Mouse (Mus musculus) lung, embryonic 15.5 days (tissue): ENCODE data around the gene Cdhr5. TPM values are rescaled to one million over a fixed set of nuclear protein-coding genes. Genes with fewer than 3 reads are reported as not detected.

Experiments used
- ATAC-seq: fragments of 200-750 bp; cut with Nextera tagmentation; 2 replicates; pipeline ENCODE4 v1.8.0; 2017; ENCODE audit warnings: moderate number of reproducible peaks, borderline replicate concordance; ENCODE audit not compliant: low FRiP score, low TSS enrichment; ENCODE audit errors: extremely low read depth
- H3K27ac ChIP-seq: fragments of 300-500 bp; sonication (generic); 2 replicates; pipeline ENCODE4 v1.5.1; 2015; ENCODE audit warnings: moderate library complexity, mild to moderate bottlenecking, inconsistent platforms
- H3K27me3 ChIP-seq: fragments of 300-500 bp; sonication (generic); 2 replicates; pipeline ENCODE4 v1.6.1; 2015; ENCODE audit warnings: inconsistent platforms
- H3K36me3 ChIP-seq: fragments of 300-500 bp; sonication (generic); 2 replicates; pipeline ENCODE4 v1.6.1; 2015; ENCODE audit warnings: inconsistent platforms
- H3K4me1 ChIP-seq: fragments of 300-500 bp; sonication (generic); 2 replicates; pipeline ENCODE4 v1.6.1; 2015; ENCODE audit warnings: inconsistent platforms
- H3K4me2 ChIP-seq: fragments of 300-500 bp; sonication (generic); 2 replicates; pipeline ENCODE4 v1.6.1; 2015; ENCODE audit warnings: inconsistent platforms, mild to moderate bottlenecking, moderate library complexity
- H3K4me3 ChIP-seq: fragments of 300-500 bp; sonication (generic); 2 replicates; pipeline ENCODE4 v1.5.1; 2015; ENCODE audit warnings: mild to moderate bottlenecking, inconsistent platforms
- H3K9ac ChIP-seq: fragments of 300-500 bp; sonication (generic); 2 replicates; pipeline ENCODE4 v1.6.1; 2015; ENCODE audit warnings: inconsistent platforms
- H3K9me3 ChIP-seq: fragments of 300-500 bp; sonication (generic); 2 replicates; pipeline ENCODE4 v1.6.1; 2016; ENCODE audit warnings: inconsistent platforms
- WGBS: fragments of 180-500 bp; shearing (Covaris S2); methylation state at CpG from one replicate; pipeline ENCODE4 v1.1.7; 2015; 5-methylcytosine and 5-hydroxymethylcytosine counted together
- polyA plus RNA-seq: library from polyadenylated mRNA; unstranded; fragments of >200 nt; fragmentation: Nextera tagmentation; extraction: Ambion mirVana; gene quantifications from 2 replicates; pipeline ENCODE4 v1.2.1, GENCODE M21; 2015

Gene Cdhr5
- polyA plus RNA-seq: not detected in 2 replicates

DNA sequence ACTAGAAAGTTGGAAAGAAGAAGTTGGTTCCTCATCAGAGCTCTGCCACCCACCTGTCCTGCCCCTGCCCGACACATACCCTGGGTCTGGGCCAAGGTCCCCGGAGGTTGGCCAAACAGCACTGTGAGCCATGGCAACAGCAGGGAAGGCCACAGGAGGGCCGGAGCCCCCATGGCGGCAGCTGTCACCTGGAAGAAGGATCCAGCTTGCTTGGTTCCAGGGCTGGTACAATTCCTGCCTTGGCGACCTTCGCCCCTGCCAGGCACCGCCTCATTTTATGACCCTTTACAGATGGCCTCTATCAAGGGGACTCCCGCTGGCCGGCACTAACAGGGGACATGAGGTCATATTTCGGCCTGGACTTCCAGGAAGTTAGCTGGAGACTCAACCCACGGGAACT is at the start of gene Cdhr5:
Gene Cdhr5 (minus strand): TSS at position 241 of the 400 bp plus-strand sequence.
- ATAC-seq: no peak
- no peak within 1 kb of the TSS for H3K4me3 ChIP-seq
- no peak within 1 kb of the TSS for H3K27ac ChIP-seq
- no peak within 1 kb of the TSS for H3K4me2 ChIP-seq
- no peaks in the 10 kb centered on the region for H3K9me3 ChIP-seq
- H3K36me3 ChIP-seq: no peaks in the 10 kb centered on the region
- WGBS: 64% methylated on average over 11 of the region's 11 CpGs
- no peak within 1 kb of the TSS for H3K9ac ChIP-seq
- peaks cover 13% of the 10 kb centered on the region for H3K4me1 ChIP-seq
- peaks cover 4% of the 10 kb centered on the region; the same call in 1 of the 2 replicates for H3K27me3 ChIP-seq

DNA sequence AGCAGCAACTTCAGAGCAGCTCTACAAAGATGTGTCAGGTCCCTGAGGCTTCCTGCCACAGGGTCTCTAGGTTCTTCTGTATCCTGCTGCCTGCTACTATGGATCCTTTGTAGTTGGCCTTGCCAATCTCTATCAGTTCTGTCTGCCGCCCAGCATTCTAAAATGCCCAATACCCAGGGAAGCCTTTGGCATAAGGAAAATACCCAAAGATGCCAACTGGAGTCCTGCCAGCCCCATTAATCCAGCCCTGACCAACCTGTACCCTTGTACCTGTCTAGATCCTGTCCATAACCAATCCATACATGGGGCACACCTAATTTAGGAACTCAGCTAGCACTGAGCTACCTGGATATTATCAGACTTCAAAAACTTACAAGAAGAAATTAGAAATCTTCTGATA is 48.1 kb upstream of the Cdhr5 start:
- WGBS: 78% methylated on average over 1 of the region's 1 CpGs

DNA sequence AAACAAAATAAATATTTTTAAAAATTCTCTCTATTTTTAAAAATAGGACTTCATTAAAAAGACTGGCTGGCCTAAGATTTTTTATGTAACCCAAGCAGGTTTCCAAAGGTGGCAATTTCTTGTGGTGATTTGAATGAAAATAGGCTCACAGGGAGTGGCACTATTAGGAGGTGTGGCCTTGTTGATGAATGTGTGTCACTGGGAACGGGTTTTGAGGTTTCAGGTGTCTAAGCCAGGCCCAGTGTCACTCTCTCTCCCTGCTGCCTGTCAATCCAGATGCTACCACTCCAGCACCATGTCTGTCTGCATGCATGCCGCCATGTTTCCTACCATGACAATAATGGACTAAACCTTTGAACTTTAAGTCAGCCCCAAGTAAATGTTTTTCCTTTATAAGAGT is 42.9 kb upstream of the Cdhr5 start:
- H3K4me3 ChIP-seq: no peak overlapping the region
- ATAC-seq: no peak
- no peaks in the 10 kb centered on the region for H3K9me3 ChIP-seq
- H3K27ac ChIP-seq: no peak overlapping the region
- 0 out of 2 replicates have a peak, but pooled peaks cover under 1% of the 10 kb centered on the region for H3K4me1 ChIP-seq
- WGBS: 75% methylated on average over 2 of the region's 2 CpGs
- no peak overlapping the region for H3K4me2 ChIP-seq
- no peaks in the 10 kb centered on the region for H3K27me3 ChIP-seq
- peaks cover 77% of the 10 kb centered on the region for H3K36me3 ChIP-seq
- H3K9ac ChIP-seq: no peak overlapping the region

More for the DNA sequence above, 48.1 kb upstream of the Cdhr5 start:
- Histone ChIP-seq H3K9me3 (no peaks in the 10 kb centered on the region), H3K27me3 (no peaks in the 10 kb centered on the region), H3K9ac (no peak overlapping the region), H3K36me3 (peaks cover 33% of the 10 kb centered on the region), H3K4me1 (peaks cover 28% of the 10 kb centered on the region), H3K4me3 (no peak overlapping the region), H3K27ac (no peak overlapping the region), H3K4me2 (no peak overlapping the region)
- no peak for ATAC-seq

DNA sequence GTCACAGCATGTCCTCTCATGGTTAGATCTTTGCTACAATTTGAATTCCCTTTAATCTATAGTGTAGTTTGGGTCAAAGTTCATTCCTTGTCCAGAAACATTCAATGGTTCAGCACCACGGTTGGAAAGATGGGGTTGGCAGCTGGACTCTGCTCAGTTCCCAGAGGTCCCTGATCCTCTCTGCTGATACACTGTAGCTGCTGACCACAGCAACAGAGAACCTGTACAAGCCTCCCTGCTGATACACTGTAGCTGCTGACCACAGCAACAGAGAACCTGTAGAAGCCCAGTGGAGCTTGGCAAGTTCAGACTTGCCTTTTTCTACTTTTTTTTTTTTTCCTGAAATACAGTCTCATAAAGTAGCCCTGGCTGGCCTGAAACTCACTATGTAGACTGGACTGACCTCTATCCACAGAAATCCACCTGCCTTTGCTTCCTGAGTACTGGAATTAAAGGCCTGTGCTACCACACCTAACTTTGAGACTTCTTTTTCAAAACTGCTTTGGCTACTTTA is 41.1 kb upstream of the Cdhr5 start:
- Histone ChIP-seq H3K27ac (no peak overlapping the region), H3K4me2 (no peak overlapping the region), H3K9ac (no peak overlapping the region), H3K9me3 (no peaks in the 10 kb centered on the region), H3K27me3 (no peaks in the 10 kb centered on the region), H3K4me3 (no peak overlapping the region), H3K36me3 (peaks cover 86% of the 10 kb centered on the region), H3K4me1 (no peaks in the 10 kb centered on the region)
- WGBS: 75% methylated on average over 1 of the region's 1 CpGs
- no peak for ATAC-seq

DNA sequence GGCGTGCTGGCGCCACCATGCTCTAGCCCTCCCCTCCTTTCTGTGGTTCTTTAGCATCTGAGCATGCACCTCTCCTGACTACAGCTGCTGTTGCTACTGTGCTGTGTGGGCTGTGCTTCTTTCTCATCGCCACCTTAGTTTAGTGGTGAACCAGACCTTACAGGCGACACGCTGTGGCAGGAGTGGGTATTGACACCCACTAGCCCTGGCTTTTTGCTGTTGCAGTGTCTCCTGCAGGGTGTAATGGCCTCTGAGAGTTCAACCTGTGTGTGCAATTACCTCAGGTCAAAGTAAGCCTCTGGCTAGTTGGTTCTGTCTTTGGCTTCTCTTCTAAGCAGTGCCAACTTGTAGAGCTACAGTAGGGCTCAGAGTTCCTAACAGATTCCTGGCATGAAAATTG is 39.4 kb upstream of the Cdhr5 start:
- Histone ChIP-seq H3K4me2 (no peak overlapping the region), H3K9me3 (no peaks in the 10 kb centered on the region), H3K4me3 (no peak overlapping the region), H3K27me3 (no peaks in the 10 kb centered on the region), H3K9ac (no peak overlapping the region), H3K36me3 (peaks cover 83% of the 10 kb centered on the region), H3K4me1 (no peaks in the 10 kb centered on the region), H3K27ac (no peak overlapping the region)
- ATAC-seq: no peak
- 72% methylated on average over 5 of the region's 5 CpGs for WGBS

DNA sequence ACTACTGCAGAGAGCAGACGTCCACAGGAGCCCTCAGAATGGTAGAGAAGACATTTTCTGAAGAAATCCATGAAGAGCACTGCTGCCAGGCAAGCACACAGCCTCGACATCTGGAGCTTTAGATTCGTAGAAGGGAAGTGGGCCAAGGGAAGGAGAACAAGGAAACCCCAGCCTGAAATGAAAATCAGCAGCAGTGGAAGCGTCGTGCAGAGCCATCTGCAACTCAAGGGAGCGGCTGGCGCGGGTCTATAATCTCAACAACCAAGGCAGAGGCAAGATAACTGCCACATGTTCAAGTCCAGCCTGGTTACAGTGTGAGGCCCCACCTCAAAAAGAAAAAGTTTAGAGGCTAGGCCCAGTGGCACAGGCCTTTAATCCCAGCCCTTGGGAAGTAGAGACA is 38.5 kb upstream of the Cdhr5 start:
- no peak overlapping the region for H3K4me2 ChIP-seq

DNA sequence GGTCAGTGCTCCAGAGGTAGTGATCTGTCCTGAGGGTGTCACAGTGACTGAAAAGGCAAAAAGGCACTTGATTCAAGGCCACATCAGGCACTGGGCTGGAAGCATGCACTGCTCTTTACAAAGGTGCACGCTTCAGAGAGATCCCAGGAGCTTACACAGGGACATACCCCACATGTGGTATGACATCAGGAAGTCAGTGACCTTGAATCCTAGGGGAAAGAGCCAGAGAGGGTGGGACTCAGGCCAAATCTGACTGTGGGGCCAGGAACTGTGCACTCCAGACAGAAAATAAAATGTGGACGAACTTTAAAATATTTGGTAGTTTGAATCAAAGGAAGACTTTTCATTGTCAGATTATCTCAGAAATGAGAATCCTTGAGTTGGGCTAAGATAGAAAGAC is 37.8 kb upstream of the Cdhr5 start:
- 92% methylated on average over 2 of the region's 2 CpGs for WGBS

More for the DNA sequence above, 38.5 kb upstream of the Cdhr5 start:
- peaks cover 83% of the 10 kb centered on the region for H3K36me3 ChIP-seq
- no peak overlapping the region for H3K27ac ChIP-seq
- H3K27me3 ChIP-seq: no peaks in the 10 kb centered on the region
- H3K9ac ChIP-seq: no peak overlapping the region
- ATAC-seq: no peak
- no peak overlapping the region for H3K4me3 ChIP-seq
- H3K4me1 ChIP-seq: no peaks in the 10 kb centered on the region
- WGBS: 80% methylated on average over 8 of the region's 8 CpGs
- no peaks in the 10 kb centered on the region for H3K9me3 ChIP-seq

DNA sequence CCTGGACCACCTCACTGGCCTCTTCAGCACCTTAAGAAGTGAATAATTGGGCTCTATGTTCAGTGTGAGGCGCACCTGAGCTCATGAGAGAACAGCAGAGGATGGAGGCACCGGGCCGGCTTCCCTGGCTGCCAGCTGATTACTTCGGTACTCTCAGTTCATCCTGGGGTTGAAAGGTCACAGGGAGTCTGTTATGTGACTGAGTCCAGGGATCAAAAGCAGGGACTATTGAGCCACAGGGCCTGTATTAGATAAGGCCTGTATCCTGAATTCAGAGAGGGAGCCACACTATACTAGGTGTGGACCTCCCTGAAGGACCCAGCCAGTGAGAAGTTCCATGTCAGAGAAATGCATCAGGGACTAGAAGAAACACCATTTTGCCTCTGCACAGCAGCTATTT is 28.0 kb upstream of the Cdhr5 start:
- H3K4me3 ChIP-seq: no peak overlapping the region
- no peak overlapping the region for H3K4me2 ChIP-seq
- no peaks in the 10 kb centered on the region for H3K9me3 ChIP-seq
- no peaks in the 10 kb centered on the region for H3K4me1 ChIP-seq
- no peaks in the 10 kb centered on the region for H3K27me3 ChIP-seq
- H3K9ac ChIP-seq: no peak overlapping the region
- H3K27ac ChIP-seq: no peak overlapping the region
- 85% methylated on average over 4 of the region's 4 CpGs for WGBS
- H3K36me3 ChIP-seq: peaks cover 93% of the 10 kb centered on the region
- no peak for ATAC-seq

More for the DNA sequence above, 37.8 kb upstream of the Cdhr5 start:
- Histone ChIP-seq H3K36me3 (peaks cover 86% of the 10 kb centered on the region), H3K27me3 (no peaks in the 10 kb centered on the region), H3K4me1 (no peaks in the 10 kb centered on the region), H3K27ac (no peak overlapping the region), H3K4me3 (no peak overlapping the region), H3K9ac (no peak overlapping the region), H3K4me2 (no peak overlapping the region), H3K9me3 (no peaks in the 10 kb centered on the region)
- ATAC-seq: no peak

DNA sequence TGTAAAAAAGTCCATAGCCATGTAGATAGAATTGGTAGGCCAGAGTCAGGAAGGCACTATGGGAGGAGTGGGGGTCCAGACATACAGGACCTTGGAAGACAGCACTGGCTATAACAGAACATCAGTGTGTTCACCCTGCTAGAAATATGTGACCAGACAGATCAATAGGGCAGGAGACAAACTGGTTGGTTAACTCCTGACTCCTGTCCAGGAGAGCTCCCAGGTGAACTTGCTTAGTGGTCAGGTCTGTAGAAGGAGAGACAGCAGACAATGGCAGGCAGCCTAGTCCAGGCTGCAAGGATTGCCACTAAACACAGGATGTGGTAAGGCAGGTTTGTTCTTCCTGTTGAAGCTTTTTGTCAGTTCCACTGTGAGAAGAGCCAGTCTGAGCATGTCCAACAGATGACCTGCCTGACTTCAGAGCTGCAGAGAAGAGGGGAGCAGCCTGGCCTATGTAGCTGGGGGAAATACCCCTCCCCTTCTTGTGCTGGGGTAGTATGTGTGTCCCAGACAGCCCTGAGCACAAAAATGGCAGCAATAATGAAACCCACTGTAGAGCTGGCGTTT is 26.2 kb upstream of the Cdhr5 start:
- WGBS: 86% methylated on average over 1 of the region's 1 CpGs
- Histone ChIP-seq H3K27me3 (no peaks in the 10 kb centered on the region), H3K9me3 (no peaks in the 10 kb centered on the region), H3K36me3 (peaks cover 77% of the 10 kb centered on the region), H3K4me3 (no peak overlapping the region), H3K27ac (no peak overlapping the region), H3K4me1 (no peaks in the 10 kb centered on the region), H3K4me2 (no peak overlapping the region), H3K9ac (no peak overlapping the region)
- ATAC-seq: no peak

DNA sequence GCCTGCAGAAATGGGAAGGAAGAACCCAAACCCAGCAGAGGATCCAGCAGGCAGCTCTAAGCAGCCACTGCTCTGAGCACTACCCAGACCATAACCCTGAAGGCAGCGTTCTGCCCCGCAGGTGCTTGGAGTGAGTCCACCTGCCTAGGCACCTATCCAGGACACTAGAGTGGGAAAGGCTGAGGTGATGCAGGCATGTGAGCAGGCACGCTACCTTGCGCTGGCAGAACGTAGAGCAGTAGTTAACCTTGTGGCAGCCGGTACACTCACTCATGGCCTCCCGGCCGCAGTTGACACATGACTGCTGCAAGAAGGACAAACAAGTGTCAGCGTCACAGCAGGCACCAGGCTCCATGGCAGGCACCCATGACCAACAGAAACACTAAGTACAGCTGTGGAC is 24.8 kb upstream of the Cdhr5 start:
- H3K4me1 ChIP-seq: no peaks in the 10 kb centered on the region
- no peaks in the 10 kb centered on the region for H3K27me3 ChIP-seq
- no peak overlapping the region for H3K27ac ChIP-seq
- H3K9me3 ChIP-seq: no peaks in the 10 kb centered on the region
- H3K4me3 ChIP-seq: no peak overlapping the region
- H3K9ac ChIP-seq: no peak overlapping the region
- WGBS: 91% methylated on average over 9 of the region's 9 CpGs
- peaks cover 69% of the 10 kb centered on the region for H3K36me3 ChIP-seq
- no peak overlapping the region for H3K4me2 ChIP-seq
- ATAC-seq: no peak

DNA sequence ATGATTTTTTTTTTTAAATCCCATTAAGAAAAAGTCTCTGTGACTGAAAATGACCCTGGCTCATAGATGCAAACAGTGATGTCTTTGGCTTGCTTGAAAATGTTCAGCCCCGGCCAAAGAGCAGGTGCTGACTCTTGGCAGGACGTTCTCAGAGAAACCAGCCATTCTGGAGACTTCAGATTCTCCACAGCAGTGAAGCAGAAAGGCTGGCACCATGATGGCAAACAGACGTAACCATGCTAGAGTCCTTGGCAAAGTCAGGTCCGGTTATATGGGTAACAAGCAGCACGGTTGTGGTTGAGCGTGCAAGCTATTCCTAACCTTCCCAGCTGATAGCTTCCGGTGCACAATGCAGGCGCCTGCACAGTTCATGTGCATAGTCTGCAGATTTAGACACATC is 22.6 kb upstream of the Cdhr5 start:
- H3K4me3 ChIP-seq: no peak overlapping the region
- peaks cover 47% of the 10 kb centered on the region for H3K36me3 ChIP-seq
- H3K4me1 ChIP-seq: peaks cover 10% of the 10 kb centered on the region
- H3K9me3 ChIP-seq: no peaks in the 10 kb centered on the region
- ATAC-seq: no peak
- WGBS: 93% methylated on average over 8 of the region's 8 CpGs
- H3K4me2 ChIP-seq: no peak overlapping the region
- peaks cover 16% of the 10 kb centered on the region for H3K27me3 ChIP-seq
- H3K9ac ChIP-seq: no peak overlapping the region
- H3K27ac ChIP-seq: no peak overlapping the region

DNA sequence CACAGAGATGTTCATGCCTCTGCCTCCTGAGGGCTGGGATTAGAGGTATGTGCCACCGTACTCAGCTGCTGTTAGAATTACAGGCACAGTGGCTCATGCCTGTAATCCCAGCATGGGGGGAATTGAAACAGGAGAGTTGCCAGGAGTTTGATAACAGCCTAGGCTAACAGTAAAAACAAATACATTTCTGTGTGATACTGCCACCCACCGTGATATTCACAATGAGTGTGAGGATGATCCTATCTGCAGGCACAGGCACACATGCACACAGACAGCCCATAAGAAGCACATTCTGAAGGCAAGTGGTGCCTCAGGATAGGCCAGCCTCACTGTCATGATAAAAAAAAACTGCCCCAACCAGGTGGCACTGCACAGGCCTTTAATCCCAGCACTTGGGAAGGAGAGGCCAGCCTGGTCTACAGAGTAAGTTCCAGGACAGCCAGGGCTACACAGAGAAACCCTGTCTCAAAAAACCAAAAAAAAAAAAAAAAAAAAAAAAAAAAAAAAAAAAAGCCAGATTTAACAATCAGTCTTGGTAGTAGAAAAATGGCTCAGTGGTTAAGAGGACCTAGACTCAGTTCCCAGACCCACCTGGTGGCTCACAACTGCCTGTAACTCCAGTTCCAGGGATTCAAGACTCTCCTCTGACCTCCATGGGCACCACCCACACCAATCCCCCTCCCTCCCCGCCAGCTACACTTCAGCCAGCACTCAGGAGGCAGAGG is 21.5 kb upstream of the Cdhr5 start:
- ATAC-seq: no peak
- WGBS: 67% methylated on average over 3 of the region's 3 CpGs

More for the DNA sequence above, 21.5 kb upstream of the Cdhr5 start:
- no peak overlapping the region for H3K4me3 ChIP-seq
- H3K9me3 ChIP-seq: no peaks in the 10 kb centered on the region
- no peak overlapping the region for H3K9ac ChIP-seq
- H3K4me2 ChIP-seq: no peak overlapping the region
- peaks cover 18% of the 10 kb centered on the region for H3K4me1 ChIP-seq
- H3K27ac ChIP-seq: no peak overlapping the region
- peaks cover 26% of the 10 kb centered on the region for H3K27me3 ChIP-seq
- H3K36me3 ChIP-seq: peaks cover 38% of the 10 kb centered on the region
